Mouse (Mus musculus): ENCODE results near the gene Rab22a. TPM values are rescaled to one million over a fixed set of nuclear protein-coding genes. Genes with fewer than 3 reads are reported as not detected.

The Rab22a gene
- total RNA-seq, 1 experiment = 10.9 TPM

DNA sequence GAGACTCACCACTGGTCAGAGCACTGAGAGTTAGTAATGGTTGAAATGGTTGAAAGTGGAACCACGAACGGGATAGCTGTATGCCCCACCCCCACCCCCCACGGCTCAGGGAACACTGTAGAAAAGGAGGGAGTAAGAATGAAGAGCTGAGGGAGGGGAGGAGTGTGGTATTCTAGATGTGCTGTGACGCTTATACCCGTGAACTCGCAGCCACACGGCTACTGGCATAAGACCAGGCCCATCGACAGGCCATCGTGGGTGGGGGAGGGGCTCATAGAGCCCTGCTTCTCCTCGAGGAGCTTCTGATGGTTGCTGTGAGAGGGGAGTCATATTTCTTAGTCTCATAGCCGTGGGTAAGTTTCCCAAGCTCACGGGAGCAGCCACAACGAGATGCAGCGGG, 64.8 kb downstream of the Rab22a start:
- no peak for DNase-seq (ENCODE audit: low read depth, low spot score)
- H3K36me3 ChIP-seq (ENCODE audit: control insufficient read depth, insufficient read depth, low read length, poor library complexity, severe bottlenecking) = no peaks in the 10 kb centered on the region
- 0 out of 4 replicates have a peak, but pooled peaks cover 0 to 4% of the 10 kb centered on the region in 2 experiments for H3K4me1 ChIP-seq (ENCODE audit: control insufficient read depth in 2 of 2, insufficient read depth in 2 of 2, low read length in 2 of 2, poor library complexity in 1 of 2)
- no peak overlapping the region for H3K4me3 ChIP-seq (ENCODE audit: insufficient read depth in 1 of 2, low read depth in 1 of 2, low read length in 2 of 2, poor library complexity in 1 of 2, severe bottlenecking in 1 of 2)
- no peaks in the 10 kb centered on the region for H3K9me3 ChIP-seq (ENCODE audit: control insufficient read depth, insufficient read depth, low read depth, low read length)
- H3K9ac ChIP-seq (ENCODE audit: insufficient read depth, low read depth, low read length, poor library complexity, severe bottlenecking) = no peak overlapping the region
- in situ Hi-C loops (cut with MboI; ENCODE audit: low sequenced_read_pairs in 2 of 2, unreplicated experiment in 2 of 2) = no loop called here
- H3K27ac ChIP-seq (ENCODE audit: insufficient read depth, low read depth, low read length, poor library complexity, severe bottlenecking) = no peak overlapping the region
- TF ChIP-seq ZC3H11A (IDR thresholded peaks at IDR 0.05; ENCODE audit: borderline replicate concordance, low read depth, low read length) (no peak), ZNF384 (IDR thresholded peaks at IDR 0.05; ENCODE audit: low read depth, low read length) (no peak), MAFK (IDR thresholded peaks at IDR 0.05; ENCODE audit: insufficient read depth, low read depth, low read length) (no peak), CHD2 (IDR thresholded peaks at IDR 0.05; ENCODE audit: low read depth, low read length) (no peak), HCFC1 (IDR thresholded peaks at IDR 0.05; ENCODE audit: borderline replicate concordance, insufficient read depth, low read length) (no peak)

GRCm38 (mm10) chr2:173724940-173725807, 65.6 kb downstream of the Rab22a start:
- Histone ChIP-seq H3K27ac (ENCODE audit: insufficient read depth, low read depth, low read length, poor library complexity, severe bottlenecking) (no peak overlapping the region), H3K4me1 (ENCODE audit: control insufficient read depth in 2 of 2, insufficient read depth in 2 of 2, low read length in 2 of 2, poor library complexity in 1 of 2) (0 out of 4 replicates have a peak, but pooled peaks cover 0 to 4% of the 10 kb centered on the region in 2 experiments), H3K4me3 (ENCODE audit: insufficient read depth in 1 of 2, low read depth in 1 of 2, low read length in 2 of 2, poor library complexity in 1 of 2, severe bottlenecking in 1 of 2) (no peak overlapping the region), H3K9me3 (ENCODE audit: control insufficient read depth, insufficient read depth, low read depth, low read length) (no peaks in the 10 kb centered on the region), H3K36me3 (ENCODE audit: control insufficient read depth, insufficient read depth, low read length, poor library complexity, severe bottlenecking) (no peaks in the 10 kb centered on the region), H3K9ac (ENCODE audit: insufficient read depth, low read depth, low read length, poor library complexity, severe bottlenecking) (no peak overlapping the region)
- DNase-seq (ENCODE audit: low read depth, low spot score) = no peak
- in situ Hi-C loops (cut with MboI; ENCODE audit: low sequenced_read_pairs in 2 of 2, unreplicated experiment in 2 of 2) = no loop called here
- TF ChIP-seq ZNF384 (IDR thresholded peaks at IDR 0.05; ENCODE audit: low read depth, low read length) (no peak), HCFC1 (IDR thresholded peaks at IDR 0.05; ENCODE audit: borderline replicate concordance, insufficient read depth, low read length) (no peak), ZC3H11A (IDR thresholded peaks at IDR 0.05; ENCODE audit: borderline replicate concordance, low read depth, low read length) (no peak), MAFK (IDR thresholded peaks at IDR 0.05; ENCODE audit: insufficient read depth, low read depth, low read length) (no peak), CHD2 (IDR thresholded peaks at IDR 0.05; ENCODE audit: low read depth, low read length) (no peak)

GRCm38 (mm10) chr2:173725819-173726218, 66.3 kb downstream of the Rab22a start:
- no peak for TF ChIP-seq CHD2 (IDR thresholded peaks at IDR 0.05; ENCODE audit: low read depth, low read length)
- TF ChIP-seq HCFC1 (IDR thresholded peaks at IDR 0.05; ENCODE audit: borderline replicate concordance, insufficient read depth, low read length) = no peak
- TF ChIP-seq ZNF384 (IDR thresholded peaks at IDR 0.05; ENCODE audit: low read depth, low read length) = no peak
- no peak for TF ChIP-seq MAFK (IDR thresholded peaks at IDR 0.05; ENCODE audit: insufficient read depth, low read depth, low read length)
- TF ChIP-seq ZC3H11A (IDR thresholded peaks at IDR 0.05; ENCODE audit: borderline replicate concordance, low read depth, low read length) = no peak
- in situ Hi-C loops (cut with MboI; ENCODE audit: low sequenced_read_pairs in 2 of 2, unreplicated experiment in 2 of 2) = no loop called here
- Histone ChIP-seq H3K4me1 (ENCODE audit: control insufficient read depth in 2 of 2, insufficient read depth in 2 of 2, low read length in 2 of 2, poor library complexity in 1 of 2) (0 out of 4 replicates have a peak, but pooled peaks cover 0 to 4% of the 10 kb centered on the region in 2 experiments), H3K4me3 (ENCODE audit: insufficient read depth in 1 of 2, low read depth in 1 of 2, low read length in 2 of 2, poor library complexity in 1 of 2, severe bottlenecking in 1 of 2) (no peak overlapping the region), H3K27ac (ENCODE audit: insufficient read depth, low read depth, low read length, poor library complexity, severe bottlenecking) (no peak overlapping the region), H3K36me3 (ENCODE audit: control insufficient read depth, insufficient read depth, low read length, poor library complexity, severe bottlenecking) (no peaks in the 10 kb centered on the region), H3K9ac (ENCODE audit: insufficient read depth, low read depth, low read length, poor library complexity, severe bottlenecking) (no peak overlapping the region), H3K9me3 (ENCODE audit: control insufficient read depth, insufficient read depth, low read depth, low read length) (no peaks in the 10 kb centered on the region)
- no peak for DNase-seq (ENCODE audit: low read depth, low spot score)

- DNase-seq (ENCODE audit: low read depth, low spot score) = no peak
- no peak overlapping the region for H3K27ac ChIP-seq (ENCODE audit: insufficient read depth, low read depth, low read length, poor library complexity, severe bottlenecking)
- TF ChIP-seq ZC3H11A (IDR thresholded peaks at IDR 0.05; ENCODE audit: borderline replicate concordance, low read depth, low read length) (no peak), ZNF384 (IDR thresholded peaks at IDR 0.05; ENCODE audit: low read depth, low read length) (no peak), HCFC1 (IDR thresholded peaks at IDR 0.05; ENCODE audit: borderline replicate concordance, insufficient read depth, low read length) (no peak), CHD2 (IDR thresholded peaks at IDR 0.05; ENCODE audit: low read depth, low read length) (no peak), MAFK (IDR thresholded peaks at IDR 0.05; ENCODE audit: insufficient read depth, low read depth, low read length) (no peak)
- H3K36me3 ChIP-seq (ENCODE audit: control insufficient read depth, insufficient read depth, low read length, poor library complexity, severe bottlenecking) = no peaks in the 10 kb centered on the region
- no peak overlapping the region for H3K4me3 ChIP-seq (ENCODE audit: insufficient read depth in 1 of 2, low read depth in 1 of 2, low read length in 2 of 2, poor library complexity in 1 of 2, severe bottlenecking in 1 of 2)
- no peak overlapping the region for H3K9ac ChIP-seq (ENCODE audit: insufficient read depth, low read depth, low read length, poor library complexity, severe bottlenecking)
- H3K9me3 ChIP-seq (ENCODE audit: control insufficient read depth, insufficient read depth, low read depth, low read length) = no peaks in the 10 kb centered on the region
- H3K4me1 ChIP-seq (ENCODE audit: control insufficient read depth in 2 of 2, insufficient read depth in 2 of 2, low read length in 2 of 2, poor library complexity in 1 of 2) = no peaks in the 10 kb centered on the region
- in situ Hi-C loops (cut with MboI; ENCODE audit: low sequenced_read_pairs in 2 of 2, unreplicated experiment in 2 of 2) = no loop called here
Observed at GRCm38 (mm10) chr2:173730444-173730966, 70.9 kb downstream of the Rab22a start.

Measured in ES-E14 (cell line).